Mouse (Mus musculus): Measurements from ENCODE around the gene Ostf1.

- TF ChIP-seq CTCF (IDR thresholded peaks at IDR 0.05; ENCODE audit: low read depth, low read length) (no peak), POLR2A (IDR thresholded peaks at IDR 0.05; ENCODE audit: insufficient read depth, low read length) (no peak), EP300 (IDR thresholded peaks at IDR 0.05; ENCODE audit: insufficient read depth, low read depth, low read length) (no peak)
These were observed 63.4 kb downstream of the Ostf1 start for GRCm38 (mm10) chr19:18567936-18568827.
